Mouse (Mus musculus) intestine, postnatal 0 days (tissue): ENCODE measurements around the gene BC028528. TPM values are rescaled to one million over a fixed set of nuclear protein-coding genes. Genes with fewer than 3 reads are reported as not detected.

Experiments used
- ATAC-seq: fragments of 200-750 bp; cut with Nextera tagmentation; 2 replicates; pipeline ENCODE4 v1.8.0; 2017; ENCODE audit warnings: mild to moderate bottlenecking, moderate TSS enrichment, moderate library complexity
- H3K27ac ChIP-seq: fragments of 300-500 bp; sonication (generic); 2 replicates; pipeline ENCODE4 v1.5.1; 2014; ENCODE audit warnings: mild to moderate bottlenecking, low read depth, low read length, moderate library complexity
- H3K27me3 ChIP-seq: fragments of 300-500 bp; sonication (generic); replicated peaks from 2 replicates; pipeline ENCODE4 v1.6.1; 2014; ENCODE audit warnings: low read length, mixed read lengths; ENCODE audit not compliant: control insufficient read depth, insufficient read depth
- H3K36me3 ChIP-seq: fragments of 300-500 bp; sonication (generic); 2 replicates; pipeline ENCODE4 v1.6.1; 2014; ENCODE audit warnings: mild to moderate bottlenecking, moderate library complexity; ENCODE audit not compliant: control insufficient read depth, insufficient read depth
- H3K4me1 ChIP-seq: fragments of 300-500 bp; sonication (generic); replicated peaks from 2 replicates; pipeline ENCODE4 v1.6.1; 2014; ENCODE audit warnings: antibody characterized with exemption, low read length, mixed read lengths; ENCODE audit not compliant: control insufficient read depth, insufficient read depth
- H3K4me2 ChIP-seq: fragments of 300-500 bp; sonication (generic); replicated peaks from 2 replicates; pipeline ENCODE4 v1.6.1; 2014; ENCODE audit warnings: low read depth, mild to moderate bottlenecking, moderate library complexity
- H3K4me3 ChIP-seq: fragments of 300-500 bp; sonication (generic); 2 replicates; pipeline ENCODE4 v1.5.1; 2014; ENCODE audit warnings: low read depth, low read length
- H3K9ac ChIP-seq: fragments of 300-500 bp; sonication (generic); 2 replicates; pipeline ENCODE4 v1.6.1; 2014; ENCODE audit warnings: mild to moderate bottlenecking, low read depth, low read length
- H3K9me3 ChIP-seq: fragments of 300-500 bp; sonication (generic); 2 replicates; pipeline ENCODE4 v1.6.1; 2016; ENCODE audit warnings: mixed run types; ENCODE audit not compliant: control insufficient read depth
- CTCF ChIP-seq: sonication (generic); IDR thresholded peaks from 2 replicates; pipeline ENCODE4 v1.5.1; 2016; ENCODE audit warnings: low read depth, mild to moderate bottlenecking, control low read depth, antibody characterized with exemption, moderate library complexity
- WGBS: fragments of 180-500 bp; shearing (Covaris S2); extraction: QIAGEN DNeasy Blood & Tissue Kit; methylation state at CpG from one replicate; pipeline ENCODE4 v1.1.7; 2014; 5-methylcytosine and 5-hydroxymethylcytosine counted together
- polyA plus RNA-seq: library from polyadenylated mRNA; unstranded; fragments of >200 nt; fragmentation: Nextera tagmentation; extraction: Ambion mirVana; gene quantifications from 2 replicates; pipeline ENCODE4 v1.2.1, GENCODE M21; 2015

Gene BC028528
- polyA plus RNA-seq, 1 experiment from 2014 or later: 11.9 TPM

DNA sequence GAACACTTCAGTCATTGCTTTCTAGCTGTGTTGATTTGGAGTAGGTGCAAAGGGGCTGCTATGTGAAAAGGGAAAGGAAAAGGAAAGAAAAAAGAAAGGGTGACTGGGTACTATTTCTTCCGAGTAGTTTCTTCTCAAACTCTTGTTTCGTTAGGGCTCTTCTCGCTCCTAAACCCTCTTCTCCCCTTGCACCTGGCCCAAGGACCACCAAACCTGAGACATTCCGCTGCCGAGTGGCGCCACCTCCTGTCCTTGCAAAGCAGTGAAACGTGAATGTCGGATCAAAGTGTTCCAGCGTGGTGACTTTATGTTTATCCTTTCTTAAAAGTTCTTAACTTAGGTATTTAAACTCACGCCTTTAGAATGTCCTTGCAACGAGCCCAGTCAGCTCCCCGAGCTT lies 15.1 kb upstream of the BC028528 start:
- H3K4me2 ChIP-seq: peak overlapping the region; percentile 70
- 0% methylated on average over 12 of the region's 12 CpGs for WGBS
- peaks cover 6% of the 10 kb centered on the region; the same call in 1 of the 2 replicates for H3K27me3 ChIP-seq
- no peak overlapping the region for H3K9ac ChIP-seq
- H3K9me3 ChIP-seq: no peaks in the 10 kb centered on the region
- H3K36me3 ChIP-seq: no peaks in the 10 kb centered on the region
- TF ChIP-seq CTCF: peak; percentile 89
- H3K4me1 ChIP-seq: no peaks in the 10 kb centered on the region
- H3K27ac ChIP-seq: no peak overlapping the region
- ATAC-seq: no peak
- peak overlapping the region; percentile 35 for H3K4me3 ChIP-seq

DNA sequence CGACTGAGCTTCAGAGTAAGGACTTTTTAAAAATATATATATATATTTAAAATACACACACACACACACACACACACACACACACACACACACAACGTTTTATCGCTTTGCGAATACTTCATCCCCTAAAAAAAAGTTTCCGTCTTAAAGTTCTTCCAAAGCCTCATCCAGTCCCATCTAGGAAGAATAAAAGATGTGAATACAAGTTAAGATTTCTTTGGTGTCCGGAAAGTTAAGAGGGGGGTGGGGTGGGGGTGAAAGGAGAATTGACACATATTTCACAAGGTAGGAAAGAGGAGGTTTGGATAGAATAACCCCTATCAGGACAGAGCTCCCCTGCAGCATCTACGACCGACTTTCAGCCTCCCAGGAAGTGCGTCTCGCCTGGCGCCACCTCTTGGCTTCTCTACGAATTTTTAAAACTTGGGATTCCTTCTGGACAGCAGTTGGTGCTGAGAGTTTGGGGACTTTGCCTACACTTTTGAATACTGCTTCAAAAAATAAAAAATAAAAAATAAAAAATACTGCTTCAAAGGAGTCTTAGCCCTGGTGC lies 14.2 kb upstream of the BC028528 start:
- no peak for ATAC-seq
- no peaks in the 10 kb centered on the region for H3K4me1 ChIP-seq
- H3K4me3 ChIP-seq: peak overlapping the region; percentile 35
- H3K27ac ChIP-seq: no peak overlapping the region
- peak; percentile 76 for TF ChIP-seq CTCF
- peak overlapping the region; percentile 70 for H3K4me2 ChIP-seq
- peaks cover 8% of the 10 kb centered on the region; the same call in 1 of the 2 replicates for H3K27me3 ChIP-seq
- no peaks in the 10 kb centered on the region for H3K9me3 ChIP-seq
- H3K36me3 ChIP-seq: no peaks in the 10 kb centered on the region
- under 1% methylated on average over 12 of the region's 12 CpGs for WGBS
- no peak overlapping the region for H3K9ac ChIP-seq

DNA sequence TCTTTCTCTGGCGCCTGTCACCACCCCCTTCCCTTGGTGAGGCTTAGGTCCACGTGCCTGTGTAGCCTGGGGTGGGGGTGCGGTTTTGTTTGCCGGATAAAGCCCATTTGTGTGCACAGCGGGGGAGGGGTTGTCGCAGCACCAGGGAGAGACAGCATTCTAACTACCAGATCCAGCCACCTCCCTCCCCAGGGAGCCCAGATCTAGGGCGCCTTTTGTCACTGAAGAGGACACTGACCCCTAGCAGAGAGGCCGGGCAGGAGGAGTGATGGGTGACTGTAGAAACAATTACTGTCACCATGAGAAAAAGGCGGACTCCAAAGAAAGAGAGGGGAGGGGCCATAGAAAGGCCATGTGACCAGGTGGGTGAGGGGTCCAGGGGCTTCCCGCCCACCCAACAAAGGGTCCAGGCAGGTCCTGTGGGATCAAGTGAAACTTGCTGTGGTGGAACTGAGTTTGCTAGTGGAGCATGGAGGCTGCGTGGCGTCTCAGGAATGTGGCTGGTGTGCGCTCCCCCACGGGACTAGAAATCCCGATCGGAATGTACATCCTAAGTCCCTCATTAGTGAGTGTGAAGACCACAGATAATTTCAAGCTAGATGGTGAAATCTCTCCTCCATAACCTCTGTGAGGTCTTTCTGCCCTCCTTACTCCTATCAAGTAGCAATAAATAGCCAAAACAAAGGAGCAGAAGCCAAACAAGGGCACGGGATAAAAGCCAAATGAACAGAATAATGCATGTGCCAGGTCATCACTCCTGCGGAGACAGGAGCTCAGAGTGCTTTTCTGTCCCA lies 13.5 kb upstream of the BC028528 start:
- peaks cover 8% of the 10 kb centered on the region; the same call in 1 of the 2 replicates for H3K27me3 ChIP-seq
- H3K36me3 ChIP-seq: no peaks in the 10 kb centered on the region
- peak overlapping the region; percentile 70 for H3K4me2 ChIP-seq
- 3% methylated on average over 18 of the region's 18 CpGs for WGBS
- no peak overlapping the region for H3K4me3 ChIP-seq
- no peaks in the 10 kb centered on the region for H3K9me3 ChIP-seq
- H3K4me1 ChIP-seq: no peaks in the 10 kb centered on the region
- no peak overlapping the region for H3K9ac ChIP-seq
- TF ChIP-seq CTCF: no peak
- no peak overlapping the region for H3K27ac ChIP-seq
- peak; percentile 19; the same call in 1 of the 2 replicates for ATAC-seq

DNA sequence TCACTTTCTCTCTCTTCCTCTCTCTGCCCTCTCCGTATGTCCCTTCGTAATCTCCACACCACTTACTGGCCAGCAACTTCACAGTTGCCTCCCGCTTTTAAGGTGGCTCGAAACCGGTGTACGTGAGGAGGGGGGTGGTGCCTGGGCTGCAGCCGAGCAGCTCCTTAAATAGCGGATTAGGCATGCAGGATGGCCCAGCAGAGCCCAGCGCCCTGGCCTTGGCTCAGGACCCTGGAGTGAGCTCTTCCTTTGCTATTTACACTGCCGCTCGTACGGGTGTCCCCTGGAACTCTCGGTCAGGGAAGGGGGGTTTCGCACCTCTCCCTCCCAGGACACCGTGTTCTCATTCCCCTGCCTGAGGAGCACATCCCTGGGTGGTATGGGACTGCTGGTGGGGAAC lies 12.8 kb upstream of the BC028528 start, which contains the start of gene Car14:
TSS of gene Car14 (minus strand) at position 124 of the 400 bp plus-strand sequence.
- Histone ChIP-seq H3K9me3 (no peaks in the 10 kb centered on the region), H3K36me3 (no peaks in the 10 kb centered on the region), H3K27ac (no peak within 1 kb of the TSS), H3K27me3 (peaks cover 8% of the 10 kb centered on the region; the same call in 1 of the 2 replicates), H3K4me2 (peak within 1 kb of the TSS; percentile 70), H3K9ac (peak within 1 kb of the TSS; percentile 22; the same call in 1 of the 2 replicates), H3K4me3 (peak within 1 kb of the TSS; percentile 9; the same call in 1 of the 2 replicates), H3K4me1 (no peaks in the 10 kb centered on the region)
- WGBS: 6% methylated on average over 15 of the region's 15 CpGs
- no peak for ATAC-seq
- no peak for TF ChIP-seq CTCF

DNA sequence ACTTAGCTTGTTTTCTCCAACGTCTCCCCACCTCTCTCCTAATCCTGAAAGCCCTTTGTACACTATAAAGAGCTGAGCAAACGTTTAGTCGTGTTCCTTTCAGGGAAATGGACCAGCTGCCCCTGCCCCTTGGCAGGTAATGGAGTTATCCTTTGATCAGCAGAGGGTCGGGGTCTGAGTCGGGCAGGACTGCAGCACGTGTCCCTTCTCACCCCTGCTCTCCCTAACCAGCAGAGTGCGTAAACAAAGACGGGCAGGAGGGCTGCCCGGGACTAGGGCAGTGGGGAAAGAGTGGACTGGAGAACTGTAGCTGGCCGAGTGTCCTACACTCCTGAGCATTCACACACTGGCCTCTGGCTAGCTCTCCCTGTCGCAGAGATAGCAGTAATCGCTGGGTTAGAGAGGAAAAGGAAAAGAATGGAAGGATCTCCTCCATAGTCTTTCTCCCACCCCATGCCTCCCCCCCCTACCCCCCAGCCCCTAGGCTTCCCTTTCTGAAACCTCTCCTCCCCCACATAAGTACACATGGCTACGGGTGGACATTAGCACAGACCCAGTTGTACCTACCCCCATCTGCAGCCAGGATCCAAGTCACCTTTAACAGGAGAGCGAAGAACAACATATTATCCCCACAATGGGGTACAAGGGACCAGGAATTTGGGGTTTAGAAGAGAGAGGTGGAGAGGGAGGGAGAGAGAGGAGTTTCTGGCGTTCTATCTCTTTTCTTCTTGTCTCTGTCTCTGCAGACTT lies 12.1 kb upstream of the BC028528 start:
- WGBS: 12% methylated on average over 13 of the region's 15 CpGs
- peak overlapping the region; percentile 9; the same call in 1 of the 2 replicates for H3K4me3 ChIP-seq

DNA sequence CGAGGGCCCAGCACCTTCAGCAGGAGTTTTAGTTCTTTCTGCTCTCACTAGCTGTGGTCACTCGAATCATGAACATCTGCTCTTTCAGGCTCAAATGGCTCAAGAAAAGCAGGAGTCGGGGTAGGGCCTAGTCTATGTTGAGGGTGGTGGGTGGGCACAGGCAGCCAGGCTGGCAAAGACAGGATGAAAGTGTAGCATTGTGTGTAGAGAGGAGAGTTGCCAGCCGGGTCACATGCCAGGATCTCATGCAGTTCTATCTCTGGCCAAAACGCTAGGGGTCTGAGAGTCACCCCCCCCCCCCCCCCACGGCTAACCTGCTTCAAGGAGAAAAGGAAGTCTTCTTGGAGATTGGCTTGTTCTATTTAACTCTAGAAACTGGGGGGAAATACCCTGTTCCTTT lies 10.8 kb upstream of the BC028528 start:
- H3K4me1 ChIP-seq: no peaks in the 10 kb centered on the region
- H3K27ac ChIP-seq: no peak overlapping the region
- ATAC-seq: no peak
- H3K27me3 ChIP-seq: peaks cover 8% of the 10 kb centered on the region; the same call in 1 of the 2 replicates
- no peaks in the 10 kb centered on the region for H3K9me3 ChIP-seq
- WGBS: 45% methylated on average over 6 of the region's 6 CpGs
- TF ChIP-seq CTCF: no peak
- H3K9ac ChIP-seq: no peak overlapping the region
- H3K4me3 ChIP-seq: no peak overlapping the region
- H3K36me3 ChIP-seq: peaks cover 3% of the 10 kb centered on the region; the same call in 1 of the 2 replicates
- no peak overlapping the region for H3K4me2 ChIP-seq

More for the DNA sequence above, 12.1 kb upstream of the BC028528 start:
- TF ChIP-seq CTCF: no peak
- ATAC-seq: no peak
- Histone ChIP-seq H3K9ac (no peak overlapping the region), H3K36me3 (no peaks in the 10 kb centered on the region), H3K4me1 (no peaks in the 10 kb centered on the region), H3K27ac (no peak overlapping the region), H3K27me3 (peaks cover 8% of the 10 kb centered on the region; the same call in 1 of the 2 replicates), H3K9me3 (no peaks in the 10 kb centered on the region), H3K4me2 (0 out of 2 replicates have a peak overlapping the region, but pooled peaks have one; percentile 70)
